Mouse (Mus musculus) frontal cortex, postnatal 36 days (tissue): ENCODE results near the gene Ephb2.

Experiments
- DNase-seq, 2 experiments: peaks; one replicate each; pipeline ENCODE4 v3.0.0; 2022; ENCODE audit warnings: low spot score in 2 of 2

The Ephb2 gene

DNA sequence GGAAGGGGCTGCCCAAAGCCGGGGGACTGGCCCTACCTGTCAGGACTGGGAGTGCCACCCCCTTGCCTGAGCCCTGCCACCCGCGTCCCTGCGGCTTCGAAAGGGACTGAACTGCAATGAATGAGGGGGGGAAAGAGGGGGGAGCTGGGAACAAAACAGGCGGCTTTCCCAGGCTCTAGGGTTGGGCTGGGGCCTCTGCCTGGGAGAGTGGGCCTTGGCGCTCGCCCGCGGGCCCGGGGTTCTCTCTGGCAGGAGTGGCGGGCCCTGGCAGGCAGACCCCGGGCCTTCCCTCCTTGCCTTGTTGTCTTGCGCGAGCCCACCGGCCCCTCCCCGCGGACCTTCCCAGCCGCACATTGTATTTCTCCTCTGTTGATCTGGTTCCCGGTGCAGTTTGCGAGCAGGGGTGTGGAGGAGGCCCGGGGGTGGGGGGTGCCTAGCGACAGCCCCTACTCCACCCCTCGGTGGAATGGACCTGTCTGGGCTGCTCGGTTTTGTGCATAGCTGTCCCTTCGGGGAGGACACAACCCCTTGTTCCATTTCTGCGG lies 671 bp upstream of the Ephb2 start:
- DNase-seq = no peak

DNA sequence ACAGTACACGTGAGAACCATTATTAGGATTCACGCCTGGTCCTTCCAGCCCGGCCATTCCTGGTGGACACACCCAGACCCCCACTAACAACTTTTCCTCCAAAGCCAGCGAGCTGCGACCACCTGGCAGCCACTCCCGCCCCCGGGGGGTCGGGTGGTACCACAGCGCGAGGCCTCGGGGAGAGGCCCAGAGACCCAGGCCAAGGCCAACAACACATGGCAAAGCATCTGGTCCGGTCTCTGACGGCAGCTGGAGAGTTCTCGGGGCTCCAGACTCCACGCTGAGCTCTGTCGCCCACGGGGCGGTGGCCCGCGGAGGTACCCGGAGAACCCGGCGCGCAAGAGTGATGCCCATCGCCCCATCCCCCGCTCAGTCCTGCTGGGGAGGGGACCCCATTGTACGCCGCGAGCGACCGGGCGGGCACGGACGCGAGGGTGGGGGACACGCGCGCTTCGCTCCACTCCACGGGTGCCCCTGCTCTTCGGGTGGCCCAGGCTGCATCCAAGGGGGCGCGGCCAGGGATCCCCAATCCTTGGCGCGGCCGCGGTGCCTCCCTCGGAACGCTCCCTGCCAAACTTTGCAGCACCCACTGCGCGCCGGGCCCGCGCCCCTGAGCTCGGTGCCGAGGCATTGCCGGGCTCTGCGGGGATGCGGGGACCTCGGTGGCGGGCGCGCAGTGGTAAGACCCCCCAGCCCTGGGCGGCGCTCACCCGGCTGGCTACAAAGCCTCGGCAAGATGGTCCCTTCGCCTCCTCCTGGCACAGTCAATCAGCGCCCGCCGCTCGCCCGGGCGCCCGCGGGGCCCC lies 770 bp downstream of the Ephb2 start:
- no peak for DNase-seq

DNA sequence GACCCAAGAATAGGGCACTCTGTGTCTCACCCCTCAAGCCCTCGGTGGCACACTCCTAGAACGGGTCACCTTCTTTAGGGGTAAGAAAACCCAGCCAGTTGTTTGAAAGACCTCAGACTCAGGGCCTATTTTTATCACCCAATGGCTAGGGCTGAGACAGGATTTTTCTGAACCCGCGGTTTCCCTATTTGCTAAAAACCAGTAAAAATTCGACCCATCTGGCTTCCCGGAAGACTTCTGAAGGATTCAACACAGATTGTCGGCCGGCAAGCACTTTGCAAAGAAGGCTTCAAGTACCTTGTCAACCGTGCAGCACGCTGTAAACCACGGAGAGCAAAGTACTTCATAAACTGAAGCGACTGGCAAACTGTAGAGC lies 1.4 kb downstream of the Ephb2 start:
- DNase-seq = no peak

DNA sequence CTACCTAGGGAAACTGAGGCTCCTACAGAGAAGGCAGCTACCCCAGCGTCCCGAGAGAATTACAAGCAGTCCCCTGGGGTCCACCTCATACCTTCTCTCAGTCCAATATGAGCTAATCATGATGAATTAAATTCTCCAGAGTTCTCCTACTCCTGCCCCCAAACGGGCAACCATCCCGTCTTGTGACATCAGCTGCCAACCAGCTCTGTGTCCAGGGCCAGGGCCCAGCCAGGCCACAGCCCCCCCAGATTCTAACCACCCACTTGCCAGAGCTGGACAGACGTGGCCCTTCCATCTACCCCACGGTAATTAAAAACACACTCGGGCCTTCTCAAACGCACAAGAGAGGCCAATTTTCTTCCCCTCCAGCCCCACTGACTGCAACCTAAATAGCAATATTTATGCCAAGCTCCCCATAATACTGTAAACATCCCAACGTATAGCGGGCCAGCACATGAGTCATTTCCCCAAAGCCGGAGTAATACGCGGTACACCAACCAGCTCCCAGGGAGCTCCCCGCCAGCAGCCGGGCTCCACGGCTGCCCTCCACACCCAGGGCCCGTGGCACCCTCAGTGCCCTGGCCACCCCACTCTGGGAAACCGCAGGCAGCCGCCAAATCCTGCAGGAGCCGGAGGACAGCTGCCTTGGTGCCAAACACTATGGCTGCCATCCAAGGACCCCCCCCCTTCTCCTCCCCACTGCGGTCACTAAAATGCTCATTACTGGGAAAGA lies 2.0 kb downstream of the Ephb2 start:
- DNase-seq = no peak

DNA sequence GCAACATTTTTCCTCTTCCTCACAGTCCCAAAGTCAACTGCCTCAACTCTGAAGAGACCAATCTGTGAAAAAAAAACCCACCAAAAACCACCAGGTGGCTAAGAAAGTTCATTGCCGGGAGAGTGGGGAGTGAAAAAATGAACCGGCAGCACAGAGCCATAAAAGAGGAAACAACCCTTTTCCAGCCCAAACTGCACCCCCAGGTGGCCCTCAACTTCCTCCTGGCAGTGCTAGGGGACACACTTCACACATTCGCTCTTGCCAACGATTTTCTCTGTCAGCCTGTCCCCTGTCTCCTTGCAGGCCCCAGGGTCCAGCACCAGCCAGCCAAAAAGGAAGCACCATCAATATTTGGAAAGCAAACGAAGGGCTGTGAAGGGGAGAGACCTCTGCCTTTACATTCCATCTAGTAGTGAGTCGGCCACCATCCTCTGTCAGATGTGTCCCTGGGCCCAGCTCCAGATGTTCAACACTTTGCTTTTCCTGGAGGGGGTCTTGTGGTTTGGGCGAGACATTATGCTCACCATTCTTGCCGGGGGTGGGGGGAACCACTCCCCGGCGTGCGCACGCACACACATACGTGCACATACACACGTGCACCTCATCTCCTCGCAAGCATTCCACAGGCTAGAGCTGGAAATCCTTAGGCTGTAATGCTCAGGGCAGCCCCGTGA lies 3.1 kb downstream of the Ephb2 start:
- DNase-seq = no peak

DNA sequence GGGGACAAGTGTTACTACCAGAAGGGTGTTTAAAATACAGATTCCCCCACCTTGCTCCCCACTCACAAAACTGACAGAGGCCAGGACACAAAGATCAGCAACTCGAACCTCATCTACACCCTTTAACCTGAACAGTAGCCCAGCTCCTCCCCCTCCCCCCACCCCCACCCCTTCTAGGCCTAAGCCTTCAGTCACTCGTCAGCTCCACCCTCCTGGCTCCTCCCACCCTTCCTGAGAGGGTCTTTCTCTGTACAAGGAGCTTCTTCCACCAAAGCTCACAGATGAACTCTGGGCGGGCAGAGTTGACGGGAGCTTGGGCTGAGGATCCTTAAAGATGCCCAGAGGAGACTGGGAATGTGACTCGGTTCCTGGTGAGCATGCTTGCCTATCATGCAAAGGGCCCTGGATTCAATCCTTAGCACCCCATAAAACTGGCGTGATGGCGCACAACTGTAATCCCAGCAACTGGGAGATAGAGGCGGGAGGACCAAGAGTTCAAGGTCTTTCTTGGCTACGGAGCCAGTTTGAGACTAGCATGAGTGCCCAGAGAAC lies 5.4 kb downstream of the Ephb2 start:
- DNase-seq = no peak

DNA sequence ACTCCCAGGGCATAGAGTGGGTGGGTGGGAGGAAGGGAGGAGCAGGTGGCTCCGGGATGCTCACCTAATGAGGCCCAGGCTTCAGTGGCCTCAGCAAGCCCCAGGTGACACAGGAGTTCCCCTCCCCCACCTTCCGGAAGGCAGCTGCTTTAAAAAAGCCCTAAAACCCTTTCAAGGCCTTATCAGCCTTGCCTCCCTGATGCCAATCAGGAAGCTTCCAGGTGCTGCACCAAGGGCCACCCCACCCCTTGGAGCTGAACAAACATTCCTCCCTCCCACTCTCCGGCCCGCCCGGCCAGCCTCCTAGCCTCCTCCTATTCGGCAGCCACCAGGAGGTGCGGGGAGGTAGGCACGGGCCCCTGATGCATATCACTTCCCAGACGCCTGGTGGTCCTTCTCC lies 6.0 kb downstream of the Ephb2 start:
- no peak for DNase-seq

DNA sequence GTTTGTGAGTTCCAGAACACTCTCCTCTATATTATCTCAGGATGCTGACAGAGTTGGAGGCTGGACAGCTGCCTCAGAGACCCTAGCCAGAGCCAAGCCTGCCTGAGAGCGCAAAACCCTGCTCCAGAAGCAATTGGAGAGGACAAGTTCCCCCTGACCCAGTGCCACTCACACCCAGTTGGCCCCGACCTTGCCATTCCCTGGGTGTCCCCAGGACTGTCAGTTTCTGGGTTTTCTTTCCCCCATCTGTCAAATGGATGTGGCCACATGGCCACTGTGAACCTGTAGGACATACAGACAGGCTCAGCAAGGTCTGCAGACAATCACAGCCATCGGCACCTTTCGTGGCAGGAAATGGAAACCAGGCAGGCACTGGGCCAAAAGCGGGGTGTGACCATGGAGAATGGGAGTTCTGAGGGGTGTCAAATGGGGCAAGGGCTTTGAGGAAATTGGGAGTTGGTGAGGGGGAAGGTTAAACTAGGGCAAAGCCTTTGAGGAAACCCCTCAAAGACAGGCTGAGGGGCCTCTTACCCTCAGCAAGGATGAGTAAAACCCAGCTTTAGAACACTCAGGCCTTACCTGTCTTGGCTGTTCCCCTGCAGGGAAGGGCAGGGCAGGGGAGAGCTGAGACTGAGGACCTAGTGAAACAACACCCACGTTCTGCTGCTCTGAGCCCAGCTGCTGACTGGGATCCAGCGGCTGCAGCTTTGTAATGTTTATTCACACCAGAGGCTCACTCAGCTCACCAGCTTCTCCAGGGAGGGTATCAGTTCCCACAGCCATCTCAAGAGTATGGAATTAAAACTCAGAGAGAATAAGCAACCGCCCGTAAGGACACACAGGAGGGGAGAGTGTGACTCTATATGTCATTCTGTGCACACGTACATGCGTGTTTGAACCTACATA lies 6.9 kb downstream of the Ephb2 start:
- DNase-seq = no peak

DNA sequence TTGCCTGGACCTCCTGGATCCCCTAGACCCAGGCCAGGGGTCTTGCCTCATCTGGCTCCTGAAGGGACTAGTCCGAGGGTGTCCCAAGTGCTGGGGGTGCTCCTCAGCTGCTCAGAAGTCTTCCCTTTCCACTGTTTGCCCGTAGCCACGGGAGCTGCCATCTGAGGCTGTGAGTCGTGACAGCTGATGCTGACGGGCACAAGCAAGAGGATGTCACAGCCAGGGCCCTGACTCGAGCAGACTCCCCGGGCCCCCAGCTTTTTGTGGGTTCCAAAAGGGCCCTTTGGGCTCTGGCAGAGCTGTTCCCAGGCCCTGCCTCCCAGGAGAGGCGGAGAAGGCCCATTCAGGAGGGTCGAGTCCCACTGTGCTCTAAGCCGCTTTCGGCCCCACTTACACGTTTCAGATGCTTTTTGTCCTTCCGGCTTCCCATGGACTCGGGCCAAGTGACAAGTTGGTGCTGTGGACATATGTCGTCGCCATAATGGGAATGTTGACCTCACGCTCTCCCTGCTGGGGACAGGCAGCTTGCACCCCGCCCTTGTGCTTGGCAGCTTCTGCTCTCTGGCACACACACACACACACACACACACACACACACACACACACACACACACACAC lies 10.7 kb downstream of the Ephb2 start:
- DNase-seq = no peak

DNA sequence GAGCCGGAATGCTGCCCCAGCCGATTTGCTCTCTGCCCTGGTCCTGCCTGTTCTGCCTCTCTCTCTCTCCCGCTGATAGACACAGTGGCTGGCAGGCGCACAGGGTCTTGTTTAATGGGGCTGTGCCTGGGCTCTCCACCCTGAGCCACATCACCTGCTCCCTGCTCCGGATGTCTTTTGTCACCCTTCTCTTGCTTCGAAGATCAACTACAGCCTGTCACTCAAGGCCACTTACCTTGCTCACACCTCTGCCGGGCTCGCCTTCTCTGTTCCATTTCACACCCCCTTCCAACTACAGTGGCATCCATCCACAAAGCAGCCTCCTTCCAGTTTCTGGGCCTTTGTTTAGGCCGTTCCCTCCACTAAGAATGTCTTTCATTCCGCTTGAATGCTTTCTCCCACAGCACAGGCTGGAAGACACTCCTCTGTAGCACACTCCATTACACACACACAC lies 15.7 kb downstream of the Ephb2 start:
- no peak for DNase-seq

DNA sequence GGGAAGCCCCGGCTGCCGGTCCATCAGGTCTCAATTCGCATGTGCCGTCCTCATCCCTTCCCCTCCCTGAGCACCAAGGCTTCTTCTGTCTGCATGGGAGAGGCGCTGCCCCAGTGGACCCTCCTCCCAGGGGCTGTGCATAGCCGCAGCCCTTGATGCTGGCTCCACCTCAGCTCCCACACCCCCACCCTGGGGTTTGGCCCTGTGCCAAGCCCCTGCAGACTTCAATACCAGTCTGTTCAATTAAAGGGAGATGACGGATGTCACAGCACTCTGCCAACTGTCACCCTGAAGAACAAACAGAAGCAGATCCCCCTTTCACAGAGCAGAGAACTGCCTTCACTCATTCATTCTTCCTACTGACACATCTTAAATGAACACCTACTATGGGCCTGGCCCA lies 19.1 kb downstream of the Ephb2 start:
- no peak for DNase-seq

DNA sequence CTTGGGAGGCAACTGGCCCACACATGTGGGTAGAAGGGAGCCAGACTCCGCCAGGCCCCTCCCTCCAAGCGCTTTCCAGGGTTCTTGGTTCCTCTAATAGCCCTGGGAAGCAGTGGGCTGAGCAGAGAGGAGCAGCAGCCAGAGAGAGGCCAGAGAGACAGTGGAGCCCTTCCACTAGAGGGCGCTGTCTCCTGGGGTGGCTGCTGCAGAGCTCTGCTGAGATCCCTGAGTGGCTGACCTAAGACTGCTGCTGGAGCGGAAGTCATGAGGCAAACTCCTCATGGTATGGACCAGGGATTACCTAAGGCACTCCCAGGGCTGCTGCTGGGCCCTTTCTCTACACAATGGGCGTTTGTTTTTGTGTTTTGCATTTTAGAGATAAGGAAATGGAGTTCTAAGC lies 20.4 kb downstream of the Ephb2 start:
- no peak for DNase-seq

DNA sequence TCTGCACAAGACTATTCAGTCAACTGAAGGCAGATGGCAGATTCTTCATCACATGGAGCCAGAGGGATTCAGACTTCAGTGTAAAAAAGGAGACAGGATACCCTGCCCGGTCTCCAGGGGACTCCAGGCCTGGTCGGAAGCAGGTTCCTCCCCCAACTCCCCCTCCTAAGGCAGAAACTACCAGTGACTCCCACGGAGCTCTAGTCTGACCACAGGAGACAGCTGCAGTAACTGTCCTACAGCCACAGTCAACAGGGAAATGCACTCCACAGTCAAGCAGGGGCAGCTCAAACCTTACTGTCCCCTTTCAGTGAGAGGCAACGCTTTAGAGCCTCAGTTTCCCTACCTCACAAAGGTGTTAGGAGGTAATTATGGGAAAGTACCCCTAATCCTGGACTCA lies 23.2 kb downstream of the Ephb2 start:
- no peak for DNase-seq

DNA sequence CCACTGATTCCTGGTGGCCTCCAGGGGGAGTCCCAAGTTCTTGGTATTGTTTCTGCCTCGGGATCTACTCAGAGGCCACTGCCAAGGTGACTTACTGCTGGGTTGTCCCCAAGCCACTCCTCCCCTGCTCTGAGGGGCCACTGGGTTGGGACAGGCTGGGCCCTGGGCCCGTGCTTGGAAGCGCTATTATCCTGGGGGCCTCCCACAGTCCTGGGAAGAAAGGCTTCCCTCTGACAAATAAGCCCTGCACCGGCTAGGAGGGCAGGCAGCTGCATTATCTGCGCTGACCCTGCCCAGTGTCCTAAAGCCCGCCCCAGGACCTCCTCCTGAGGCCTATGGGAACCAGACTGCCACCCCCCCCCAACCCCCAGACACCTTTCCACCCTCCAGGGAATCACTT lies 24.2 kb downstream of the Ephb2 start:
- DNase-seq = no peak

DNA sequence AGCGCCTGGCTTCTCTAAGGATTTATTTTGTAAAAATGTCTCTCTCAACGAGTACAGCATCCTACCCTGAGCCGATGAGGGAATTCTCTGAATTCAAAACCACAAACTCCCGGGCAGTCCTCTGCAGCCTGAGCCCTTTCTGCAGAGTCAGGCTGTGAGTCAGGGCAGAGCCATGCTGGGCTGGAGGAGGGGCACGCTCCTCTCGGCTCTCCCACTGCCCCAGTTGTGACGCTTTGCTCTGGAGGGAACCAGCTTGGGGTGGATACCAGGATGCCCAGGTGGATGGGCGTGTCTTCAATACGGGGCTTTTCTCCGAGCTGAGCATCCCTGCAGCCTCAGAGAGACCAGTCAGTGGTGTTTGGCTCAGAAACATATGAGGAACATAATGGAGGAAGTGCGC lies 27.3 kb downstream of the Ephb2 start:
- no peak for DNase-seq

DNA sequence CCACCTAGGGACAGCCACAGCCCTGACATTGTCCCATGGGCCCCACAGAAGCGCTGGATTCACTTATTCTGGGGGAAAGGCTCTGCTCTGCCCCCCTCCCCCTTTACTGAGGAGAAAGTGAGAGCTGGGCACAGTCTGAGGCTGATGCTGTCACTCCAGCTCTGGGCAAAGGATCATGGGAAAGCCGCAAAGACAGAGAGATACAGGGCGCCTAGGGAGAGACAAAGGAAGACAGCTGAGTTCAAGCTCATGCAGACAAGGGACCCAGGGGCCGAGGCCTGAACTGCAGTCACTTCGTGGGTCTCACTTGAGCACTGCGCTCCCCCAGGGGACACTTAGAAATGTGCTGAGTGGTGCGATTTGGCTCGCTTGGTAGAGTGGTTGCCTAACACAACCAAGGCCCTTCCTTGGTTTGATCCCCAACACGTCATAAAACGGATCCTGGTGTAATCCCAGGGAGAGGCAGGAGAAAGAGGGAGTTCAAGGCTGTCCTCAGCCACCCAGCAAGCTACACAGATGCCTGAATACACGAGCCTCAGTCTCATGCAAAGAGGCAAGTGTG lies 28.3 kb downstream of the Ephb2 start:
- DNase-seq = no peak

DNA sequence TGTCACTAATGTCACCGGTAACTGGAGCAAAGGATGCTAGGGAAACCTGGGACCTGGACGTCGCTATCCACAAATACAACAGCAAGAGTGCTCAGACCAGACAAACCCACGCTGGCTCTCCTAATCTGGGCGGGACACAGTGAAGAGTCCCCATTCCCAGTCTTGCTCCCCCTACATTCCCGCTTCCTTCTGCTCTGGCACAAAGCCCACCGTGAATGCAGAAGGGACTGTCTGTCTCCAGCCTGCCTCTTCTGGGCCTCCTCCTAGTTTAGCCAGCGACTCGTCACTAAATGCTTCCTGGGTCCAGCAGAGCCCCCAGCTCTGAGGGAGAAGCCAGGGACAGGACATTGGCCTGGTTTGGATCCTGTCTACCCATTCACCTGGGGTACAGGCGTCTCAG lies 29.5 kb downstream of the Ephb2 start:
- no peak for DNase-seq

DNA sequence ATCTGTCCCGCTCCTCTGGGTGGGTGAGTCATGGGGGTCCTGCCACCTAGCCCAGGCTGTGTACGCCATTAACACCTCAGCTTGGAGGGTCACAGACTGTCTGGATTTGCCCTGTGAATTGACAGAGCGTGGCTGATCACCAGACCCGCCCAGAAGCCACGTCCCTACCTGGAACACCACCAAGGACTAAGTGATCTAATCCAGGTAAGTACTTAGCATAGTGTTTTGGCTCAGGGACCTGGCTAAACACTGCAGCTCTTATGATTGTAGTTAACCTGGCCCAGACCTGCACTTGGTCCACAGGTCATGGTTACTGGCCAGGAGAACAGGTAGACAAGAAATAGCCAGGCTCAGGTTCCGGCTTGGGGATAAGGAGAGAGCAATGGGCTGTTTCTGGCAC lies 31.4 kb downstream of the Ephb2 start:
- no peak for DNase-seq

DNA sequence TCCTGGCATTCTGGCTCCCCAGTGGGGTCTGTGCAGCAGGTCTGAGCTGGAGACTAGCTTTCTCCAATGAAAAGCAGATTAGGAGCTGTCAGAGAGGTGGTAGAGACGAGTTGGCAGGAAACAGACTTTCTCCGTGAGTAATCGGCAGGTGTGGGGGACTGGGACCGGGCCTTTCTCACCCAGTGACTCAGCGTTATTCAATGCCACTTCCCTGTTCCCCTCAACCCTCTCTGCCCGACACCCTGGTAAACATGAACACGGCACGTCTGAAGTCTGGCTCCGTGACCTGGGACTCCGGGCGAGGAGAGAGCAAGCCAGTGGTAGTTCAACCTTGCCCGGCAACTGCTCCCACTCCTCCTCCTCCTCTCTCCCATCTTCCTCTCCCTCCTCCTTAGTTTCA lies 33.3 kb downstream of the Ephb2 start:
- DNase-seq = no peak

DNA sequence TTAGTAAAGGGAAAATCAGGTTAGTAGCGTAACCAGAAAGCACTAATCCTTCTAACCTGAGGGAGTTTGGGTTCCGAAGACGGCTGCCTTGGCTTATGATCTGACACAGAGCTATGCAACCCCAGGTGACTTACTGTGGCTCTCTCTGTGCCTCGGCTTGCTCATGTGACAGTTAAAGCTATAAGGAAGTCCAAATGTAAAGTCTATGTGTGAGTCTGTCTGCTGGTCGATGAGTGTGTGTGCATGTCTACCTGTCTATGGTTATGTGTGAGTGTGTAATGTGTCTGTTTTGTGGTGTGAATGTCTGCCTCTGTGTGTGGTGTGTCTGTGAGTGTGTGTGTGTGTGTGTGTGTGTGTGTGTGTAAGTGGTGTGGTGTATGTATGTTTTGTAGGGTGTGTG lies 33.8 kb downstream of the Ephb2 start:
- no peak for DNase-seq
